Mouse (Mus musculus): ENCODE measurements at regions not wholly inside any gene's neighbourhood (a gene's known extent, or its start where the extent isn't known, plus 50 kb on each side); places are given as distances from the start of the nearest gene placed in this dataset.

DNA sequence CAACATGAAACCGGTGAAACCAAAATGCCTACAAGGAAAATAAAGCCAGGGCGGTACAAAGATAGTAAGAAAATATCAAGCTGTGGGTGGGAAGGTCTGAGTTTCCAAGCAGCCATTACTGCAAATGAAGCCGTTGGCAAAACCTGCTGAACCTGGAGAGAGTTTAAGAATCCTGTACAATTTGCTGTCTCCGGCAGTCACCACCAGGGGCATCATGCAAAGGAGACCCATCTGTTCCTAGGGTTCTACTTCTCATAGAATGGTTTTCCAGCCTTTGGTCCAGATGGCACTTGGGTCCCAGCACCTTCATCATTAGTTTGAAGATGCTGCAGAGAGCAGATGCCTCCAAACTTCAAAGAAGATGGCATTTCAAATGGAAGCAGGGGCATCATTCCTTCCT, 508.6 kb upstream of the Gm19410 start:
- no peak overlapping the region for H3K27ac ChIP-seq (ENCODE audit: control insufficient read depth, insufficient read depth, low read depth, low read length, poor library complexity)
- 55% methylated on average over 4 of the region's 4 CpGs for WGBS
- H3K4me3 ChIP-seq (replicated peaks; ENCODE audit: control insufficient read depth, low read depth, low read length) = no peak overlapping the region
- TF ChIP-seq POLR2A (IDR thresholded peaks at IDR 0.05; ENCODE audit: borderline replicate concordance, control insufficient read depth, low read depth, low read length) (no peak), CTCF (IDR thresholded peaks at IDR 0.05; ENCODE audit: control insufficient read depth, insufficient read depth, low read length) (no peak)
- H3K4me1 ChIP-seq (ENCODE audit: control insufficient read depth, insufficient read depth, low read length) = no peaks in the 10 kb centered on the region

DNA sequence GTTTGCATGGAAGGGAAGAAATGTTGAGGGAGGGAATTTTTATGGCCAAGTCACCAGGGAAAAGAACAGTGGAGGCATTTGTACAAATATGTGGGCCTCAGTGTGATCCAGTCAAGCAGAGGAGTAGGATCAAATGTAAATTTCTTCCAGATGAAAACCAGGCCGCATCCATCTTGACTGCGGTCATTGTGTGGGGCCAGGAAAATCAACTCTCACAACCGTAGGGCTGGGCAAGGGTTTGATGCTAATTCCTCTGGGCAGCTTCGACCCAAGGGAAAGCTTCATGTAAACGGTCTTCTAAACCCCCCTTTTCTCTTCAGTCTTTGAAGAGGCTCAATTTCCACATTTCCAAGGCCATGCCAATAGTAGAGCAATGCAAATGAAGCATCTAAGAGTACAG, 497.4 kb upstream of the Gm19410 start:
- 91% methylated on average over 5 of the region's 5 CpGs for WGBS
- Histone ChIP-seq H3K4me1 (ENCODE audit: control insufficient read depth, insufficient read depth, low read length) (no peaks in the 10 kb centered on the region; the same call in 1 of the 2 replicates), H3K27ac (ENCODE audit: control insufficient read depth, insufficient read depth, low read depth, low read length, poor library complexity) (no peak overlapping the region), H3K4me3 (replicated peaks; ENCODE audit: control insufficient read depth, low read depth, low read length) (no peak overlapping the region)
- TF ChIP-seq CTCF (IDR thresholded peaks at IDR 0.05; ENCODE audit: control insufficient read depth, insufficient read depth, low read length) = no peak
- TF ChIP-seq POLR2A (IDR thresholded peaks at IDR 0.05; ENCODE audit: borderline replicate concordance, control insufficient read depth, low read depth, low read length) = no peak

DNA sequence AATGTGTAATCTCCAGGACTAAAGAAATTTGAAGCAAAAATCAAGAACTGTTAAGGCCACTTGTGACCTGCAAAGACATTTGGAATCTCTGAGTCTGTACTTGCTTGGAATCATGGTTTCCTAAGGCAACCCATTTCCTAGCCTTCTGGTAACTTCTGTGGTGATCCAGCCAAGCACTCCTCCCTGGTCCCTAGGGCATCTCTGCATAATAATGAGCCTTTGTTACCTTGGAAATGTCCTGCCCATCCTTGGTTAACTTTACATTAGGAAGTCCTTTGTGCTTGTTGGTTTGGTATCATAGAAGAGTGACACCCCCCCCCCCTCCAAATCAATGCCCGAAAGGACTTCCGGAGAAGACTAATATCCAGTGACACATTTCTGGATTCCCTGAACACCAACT, 496.6 kb upstream of the Gm19410 start:
- no peaks in the 10 kb centered on the region; the same call in 1 of the 2 replicates for H3K4me1 ChIP-seq (ENCODE audit: control insufficient read depth, insufficient read depth, low read length)
- WGBS = 90% methylated on average over 2 of the region's 2 CpGs
- no peak overlapping the region for H3K27ac ChIP-seq (ENCODE audit: control insufficient read depth, insufficient read depth, low read depth, low read length, poor library complexity)
- no peak overlapping the region for H3K4me3 ChIP-seq (replicated peaks; ENCODE audit: control insufficient read depth, low read depth, low read length)
- TF ChIP-seq POLR2A (IDR thresholded peaks at IDR 0.05; ENCODE audit: borderline replicate concordance, control insufficient read depth, low read depth, low read length) (no peak), CTCF (IDR thresholded peaks at IDR 0.05; ENCODE audit: control insufficient read depth, insufficient read depth, low read length) (no peak)

DNA sequence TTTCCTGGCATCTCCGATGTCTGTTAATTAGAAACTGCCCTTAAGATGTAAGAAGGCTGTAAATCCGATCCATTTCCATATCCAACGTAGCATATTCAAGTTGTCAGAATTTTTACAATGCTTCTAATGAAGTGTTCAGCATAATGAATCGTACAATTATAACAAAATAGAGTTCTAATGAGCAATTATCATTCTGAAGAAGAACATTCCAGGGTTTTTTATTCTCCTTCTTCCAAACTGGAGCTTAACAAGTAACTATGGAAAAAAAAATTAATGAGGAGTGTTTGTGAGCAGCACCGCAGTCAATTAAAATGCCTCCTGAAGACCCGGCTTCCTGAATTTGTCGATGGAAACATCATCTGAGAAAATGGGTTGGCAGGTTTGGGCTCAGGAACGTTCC, 489.6 kb upstream of the Gm19410 start:
- H3K27ac ChIP-seq (ENCODE audit: control insufficient read depth, insufficient read depth, low read depth, low read length, poor library complexity) = no peak overlapping the region
- TF ChIP-seq CTCF (IDR thresholded peaks at IDR 0.05; ENCODE audit: control insufficient read depth, insufficient read depth, low read length) (no peak), POLR2A (IDR thresholded peaks at IDR 0.05; ENCODE audit: borderline replicate concordance, control insufficient read depth, low read depth, low read length) (no peak)
- H3K4me1 ChIP-seq (ENCODE audit: control insufficient read depth, insufficient read depth, low read length) = no peaks in the 10 kb centered on the region
- WGBS = 82% methylated on average over 8 of the region's 8 CpGs
- no peak overlapping the region for H3K4me3 ChIP-seq (replicated peaks; ENCODE audit: control insufficient read depth, low read depth, low read length)

DNA sequence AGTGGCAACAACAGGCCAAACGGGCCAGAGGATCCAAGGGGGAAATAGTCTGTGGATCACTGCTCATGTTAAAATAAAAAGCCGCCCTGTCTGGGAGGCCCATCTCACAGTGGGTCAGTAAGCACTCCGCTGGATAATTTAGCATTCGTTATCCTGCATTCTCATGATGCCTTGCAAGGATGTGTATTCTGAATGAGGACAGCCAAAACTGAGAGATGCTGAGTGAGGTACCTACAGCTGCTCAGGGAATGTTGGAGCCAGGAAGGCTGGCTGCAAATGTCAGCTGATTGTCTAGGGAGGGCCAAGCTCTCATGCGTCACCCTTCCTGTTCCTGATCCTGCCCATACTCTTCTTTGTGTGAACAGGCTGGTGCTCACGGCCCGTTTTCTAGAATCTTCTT, 489.1 kb upstream of the Gm19410 start:
- TF ChIP-seq POLR2A (IDR thresholded peaks at IDR 0.05; ENCODE audit: borderline replicate concordance, control insufficient read depth, low read depth, low read length) (no peak), CTCF (IDR thresholded peaks at IDR 0.05; ENCODE audit: control insufficient read depth, insufficient read depth, low read length) (no peak)
- H3K27ac ChIP-seq (ENCODE audit: control insufficient read depth, insufficient read depth, low read depth, low read length, poor library complexity) = no peak overlapping the region
- WGBS = 83% methylated on average over 7 of the region's 7 CpGs

DNA sequence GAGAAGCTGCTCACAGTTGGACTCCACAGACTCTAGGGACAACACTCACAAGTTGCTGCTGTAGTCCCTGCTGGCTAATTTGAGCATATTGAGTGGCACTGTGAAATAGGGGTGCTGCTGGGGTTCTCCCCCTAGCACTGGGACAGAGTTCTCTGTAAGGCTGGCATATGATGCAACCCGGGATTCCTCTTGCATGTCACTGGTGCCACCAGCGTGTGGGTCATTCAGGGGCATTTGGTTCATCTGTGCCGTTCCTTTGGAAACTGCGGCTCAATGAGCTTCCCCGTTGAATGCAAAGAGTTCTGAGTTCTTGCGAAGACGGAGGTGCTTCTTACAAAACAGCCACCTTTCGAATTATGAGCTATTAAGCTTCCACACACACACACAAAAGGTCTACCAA, 486.6 kb upstream of the Gm19410 start:
- WGBS = 54% methylated on average over 8 of the region's 8 CpGs
- TF ChIP-seq POLR2A (IDR thresholded peaks at IDR 0.05; ENCODE audit: borderline replicate concordance, control insufficient read depth, low read depth, low read length) (no peak), CTCF (IDR thresholded peaks at IDR 0.05; ENCODE audit: control insufficient read depth, insufficient read depth, low read length) (no peak)
- Histone ChIP-seq H3K27ac (ENCODE audit: control insufficient read depth, insufficient read depth, low read depth, low read length, poor library complexity) (no peak overlapping the region), H3K4me1 (ENCODE audit: control insufficient read depth, insufficient read depth, low read length) (no peaks in the 10 kb centered on the region), H3K4me3 (replicated peaks; ENCODE audit: control insufficient read depth, low read depth, low read length) (no peak overlapping the region)

More for the DNA sequence above, 489.1 kb upstream of the Gm19410 start:
- Histone ChIP-seq H3K4me1 (ENCODE audit: control insufficient read depth, insufficient read depth, low read length) (no peaks in the 10 kb centered on the region), H3K4me3 (replicated peaks; ENCODE audit: control insufficient read depth, low read depth, low read length) (no peak overlapping the region)

DNA sequence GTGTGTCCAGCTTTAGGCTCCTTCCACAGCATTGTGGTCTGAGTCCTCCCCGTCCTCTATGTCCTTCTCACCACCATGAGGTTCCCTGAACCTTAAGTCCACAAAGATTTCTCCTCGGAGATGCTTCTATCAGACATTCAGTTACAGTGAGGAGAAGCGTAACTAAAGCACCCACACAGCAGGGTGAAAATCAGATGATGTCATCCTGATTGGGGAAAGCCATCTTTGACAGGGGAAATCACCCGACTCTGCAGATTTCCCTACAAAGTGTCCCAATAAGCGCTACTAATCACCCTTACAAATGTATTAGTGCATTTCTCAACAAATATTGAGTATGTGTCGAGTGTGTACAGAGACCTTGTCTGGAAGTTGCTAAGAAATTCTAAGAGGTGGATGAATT, 484.8 kb upstream of the Gm19410 start:
- no peak overlapping the region for H3K4me3 ChIP-seq (replicated peaks; ENCODE audit: control insufficient read depth, low read depth, low read length)
- 77% methylated on average over 6 of the region's 6 CpGs for whole genome bisulfite sequencing
- no peak for TF ChIP-seq POLR2A (IDR thresholded peaks at IDR 0.05; ENCODE audit: borderline replicate concordance, control insufficient read depth, low read depth, low read length)
- TF ChIP-seq CTCF (IDR thresholded peaks at IDR 0.05; ENCODE audit: control insufficient read depth, insufficient read depth, low read length) = no peak

DNA sequence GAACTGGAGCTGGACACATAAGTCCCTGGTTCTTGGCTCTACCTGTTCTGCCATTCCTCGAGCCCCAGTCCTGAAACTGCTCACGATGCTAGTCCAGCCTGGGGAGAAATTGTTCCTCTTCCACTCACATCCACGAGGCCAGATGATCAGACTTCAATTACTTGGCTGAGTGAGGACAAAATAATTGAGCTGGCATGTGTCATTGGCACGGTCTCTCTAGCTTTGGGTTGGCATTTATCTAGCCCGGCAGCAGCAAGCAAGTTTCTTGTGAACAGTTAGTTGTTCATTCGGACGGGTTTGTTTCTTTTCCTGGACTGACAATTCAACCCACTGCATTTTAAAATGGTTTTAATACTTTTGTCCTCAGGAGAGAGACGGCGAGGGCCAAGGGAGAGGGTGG, 482.2 kb upstream of the Gm19410 start:
- 81% methylated on average over 9 of the region's 9 CpGs for WGBS
- Histone ChIP-seq H3K4me1 (ENCODE audit: control insufficient read depth, insufficient read depth, low read length) (no peaks in the 10 kb centered on the region), H3K4me3 (replicated peaks; ENCODE audit: control insufficient read depth, low read depth, low read length) (no peak overlapping the region), H3K27ac (ENCODE audit: control insufficient read depth, insufficient read depth, low read depth, low read length, poor library complexity) (no peak overlapping the region)
- TF ChIP-seq CTCF (IDR thresholded peaks at IDR 0.05; ENCODE audit: control insufficient read depth, insufficient read depth, low read length) (no peak), POLR2A (IDR thresholded peaks at IDR 0.05; ENCODE audit: borderline replicate concordance, control insufficient read depth, low read depth, low read length) (no peak)

More for the DNA sequence above, 484.8 kb upstream of the Gm19410 start:
- Histone ChIP-seq H3K27ac (ENCODE audit: control insufficient read depth, insufficient read depth, low read depth, low read length, poor library complexity) (no peak overlapping the region), H3K4me1 (ENCODE audit: control insufficient read depth, insufficient read depth, low read length) (no peaks in the 10 kb centered on the region)

DNA sequence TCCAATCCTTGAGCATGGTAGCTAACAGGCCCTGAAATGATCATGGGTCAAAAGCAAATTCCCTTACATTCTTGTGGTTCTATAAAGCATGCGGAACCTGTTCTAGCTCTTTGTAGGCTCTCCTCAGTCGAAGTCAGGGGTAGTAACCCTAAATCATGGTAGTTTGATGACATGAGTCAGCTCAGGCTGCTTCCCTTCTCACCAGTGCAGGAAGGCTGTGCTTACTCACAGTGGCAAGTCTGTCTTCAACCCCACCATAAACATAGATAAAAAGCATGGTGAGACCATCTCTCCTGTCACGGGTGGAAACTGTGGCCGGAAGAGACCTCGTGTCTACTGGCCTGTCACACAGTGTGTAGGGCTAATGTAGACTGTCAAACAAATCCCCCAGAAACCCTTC, 476.6 kb upstream of the Gm19410 start:
- TF ChIP-seq POLR2A (IDR thresholded peaks at IDR 0.05; ENCODE audit: borderline replicate concordance, control insufficient read depth, low read depth, low read length) = no peak
- no peak for TF ChIP-seq CTCF (IDR thresholded peaks at IDR 0.05; ENCODE audit: control insufficient read depth, insufficient read depth, low read length)
- Histone ChIP-seq H3K4me1 (ENCODE audit: control insufficient read depth, insufficient read depth, low read length) (no peaks in the 10 kb centered on the region), H3K4me3 (replicated peaks; ENCODE audit: control insufficient read depth, low read depth, low read length) (no peak overlapping the region), H3K27ac (ENCODE audit: control insufficient read depth, insufficient read depth, low read depth, low read length, poor library complexity) (no peak overlapping the region)
- WGBS = 32% methylated on average over 5 of the region's 5 CpGs

All from bone marrow, adult 2 months (tissue).